Mouse (Mus musculus): ENCODE data around the gene Nckap5.

- TF ChIP-seq CTCF (IDR thresholded peaks at IDR 0.05; ENCODE audit: control insufficient read depth, insufficient read depth, low read length) = no peak
- TF ChIP-seq POLR2A (IDR thresholded peaks at IDR 0.05; ENCODE audit: borderline replicate concordance, control insufficient read depth, low read depth, low read length) = no peak
These were observed 265.4 kb downstream of the Nckap5 start for GRCm38 (mm10) chr1:126565151-126565725.
